Mouse (Mus musculus): ENCODE data around the gene Limch1. TPM values are rescaled to one million over a fixed set of nuclear protein-coding genes. Genes with fewer than 3 reads are reported as not detected.

The Limch1 gene
- polyA plus RNA-seq, 1 experiment from 2014 or later = 22.2 TPM

DNA sequence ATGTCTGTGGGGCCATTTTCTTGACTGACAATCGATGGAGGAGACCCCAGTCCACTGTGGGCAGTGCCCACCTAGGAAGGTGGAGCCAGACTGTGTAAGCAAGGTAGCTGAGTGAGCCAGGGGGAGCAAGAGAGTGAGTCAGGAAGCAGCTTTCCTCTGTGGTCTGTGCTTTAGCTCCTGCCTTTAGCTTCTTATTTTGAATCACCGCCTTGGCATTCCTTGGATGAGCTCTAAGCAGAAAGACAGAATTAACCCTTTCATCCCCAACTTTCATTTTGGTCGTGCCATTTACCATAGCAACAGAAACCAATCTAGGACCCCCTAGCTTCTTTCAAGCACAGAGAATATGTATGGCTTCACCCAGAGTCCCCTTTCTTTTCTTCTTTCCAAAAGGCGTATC lies 27.7 kb upstream of the Limch1 start:
- Histone ChIP-seq H3K4me1 (ENCODE audit: control insufficient read depth, insufficient read depth, low read length) (peaks cover 7% of the 10 kb centered on the region), H3K4me2 (ENCODE audit: low read depth, low read length) (no peak overlapping the region), H3K27me3 (ENCODE audit: control insufficient read depth, insufficient read depth, low read length) (peaks cover 47% of the 10 kb centered on the region), H3K36me3 (ENCODE audit: control insufficient read depth, insufficient read depth) (no peaks in the 10 kb centered on the region), H3K4me3 (ENCODE audit: low read length) (no peak overlapping the region), H3K27ac (ENCODE audit: low read length) (no peak overlapping the region), H3K9ac (ENCODE audit: low read length) (no peak overlapping the region), H3K9me3 (replicated peaks; ENCODE audit: control insufficient read depth, low read length) (0 out of 2 replicates have a peak, but pooled peaks cover 4% of the 10 kb centered on the region)
- no peak for ATAC-seq (replicated peaks; ENCODE audit: extremely low read depth, insufficient read depth, low FRiP score)
- WGBS = 46% methylated on average over 4 of the region's 4 CpGs

DNA sequence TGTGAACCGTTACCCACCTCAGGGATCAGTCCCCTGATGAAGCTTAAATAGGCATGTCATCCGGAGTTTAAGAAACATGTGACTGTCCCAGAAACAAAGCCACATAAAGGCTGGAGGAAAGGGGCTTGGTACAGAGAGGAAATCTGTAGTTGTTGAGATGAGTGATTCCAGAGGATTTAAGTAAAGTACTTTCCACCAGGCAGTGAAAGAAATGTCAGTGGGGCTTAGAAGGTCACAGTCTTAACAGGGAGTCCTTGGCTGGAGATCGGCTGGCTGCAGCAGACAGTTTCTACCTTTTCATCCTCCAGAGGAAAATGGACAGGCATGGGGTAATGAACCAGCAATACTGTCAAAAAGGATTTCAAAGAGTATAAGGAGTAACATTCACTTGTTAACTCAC lies 27.2 kb upstream of the Limch1 start:
- ATAC-seq (replicated peaks; ENCODE audit: extremely low read depth, insufficient read depth, low FRiP score) = no peak
- Histone ChIP-seq H3K9ac (ENCODE audit: low read length) (no peak overlapping the region), H3K4me2 (ENCODE audit: low read depth, low read length) (no peak overlapping the region), H3K27me3 (ENCODE audit: control insufficient read depth, insufficient read depth, low read length) (peaks cover 45% of the 10 kb centered on the region), H3K9me3 (replicated peaks; ENCODE audit: control insufficient read depth, low read length) (0 out of 2 replicates have a peak, but pooled peaks cover 4% of the 10 kb centered on the region), H3K36me3 (ENCODE audit: control insufficient read depth, insufficient read depth) (no peaks in the 10 kb centered on the region), H3K27ac (ENCODE audit: low read length) (no peak overlapping the region), H3K4me1 (ENCODE audit: control insufficient read depth, insufficient read depth, low read length) (peaks cover 7% of the 10 kb centered on the region), H3K4me3 (ENCODE audit: low read length) (no peak overlapping the region)
- 50% methylated on average over 3 of the region's 3 CpGs for WGBS

DNA sequence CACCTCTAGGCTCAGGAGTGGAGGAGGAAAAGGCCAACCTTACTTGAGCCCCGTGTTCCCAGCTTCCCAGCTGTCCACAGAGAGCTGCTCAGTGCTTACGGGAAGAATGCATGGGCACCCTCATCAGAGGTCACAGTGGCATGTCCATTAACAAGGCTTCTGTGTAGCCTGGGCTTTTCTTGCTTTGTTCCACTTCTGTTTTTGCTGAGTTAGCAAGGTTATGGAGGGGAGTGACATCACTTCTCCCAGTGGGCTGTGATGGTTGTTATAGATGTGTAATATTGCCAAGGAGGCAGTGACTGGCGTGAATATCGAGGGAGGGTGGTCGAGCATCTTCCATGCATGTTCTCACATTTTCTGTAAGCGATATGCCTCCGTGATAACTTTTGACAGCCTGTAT lies 26.7 kb upstream of the Limch1 start:
- Histone ChIP-seq H3K27ac (ENCODE audit: low read length) (no peak overlapping the region), H3K4me3 (ENCODE audit: low read length) (no peak overlapping the region), H3K4me1 (ENCODE audit: control insufficient read depth, insufficient read depth, low read length) (peaks cover 7% of the 10 kb centered on the region), H3K27me3 (ENCODE audit: control insufficient read depth, insufficient read depth, low read length) (peaks cover 44% of the 10 kb centered on the region), H3K4me2 (ENCODE audit: low read depth, low read length) (no peak overlapping the region), H3K9ac (ENCODE audit: low read length) (no peak overlapping the region), H3K36me3 (ENCODE audit: control insufficient read depth, insufficient read depth) (no peaks in the 10 kb centered on the region), H3K9me3 (replicated peaks; ENCODE audit: control insufficient read depth, low read length) (0 out of 2 replicates have a peak, but pooled peaks cover 4% of the 10 kb centered on the region)
- WGBS = 77% methylated on average over 7 of the region's 7 CpGs
- ATAC-seq (replicated peaks; ENCODE audit: extremely low read depth, insufficient read depth, low FRiP score) = no peak

DNA sequence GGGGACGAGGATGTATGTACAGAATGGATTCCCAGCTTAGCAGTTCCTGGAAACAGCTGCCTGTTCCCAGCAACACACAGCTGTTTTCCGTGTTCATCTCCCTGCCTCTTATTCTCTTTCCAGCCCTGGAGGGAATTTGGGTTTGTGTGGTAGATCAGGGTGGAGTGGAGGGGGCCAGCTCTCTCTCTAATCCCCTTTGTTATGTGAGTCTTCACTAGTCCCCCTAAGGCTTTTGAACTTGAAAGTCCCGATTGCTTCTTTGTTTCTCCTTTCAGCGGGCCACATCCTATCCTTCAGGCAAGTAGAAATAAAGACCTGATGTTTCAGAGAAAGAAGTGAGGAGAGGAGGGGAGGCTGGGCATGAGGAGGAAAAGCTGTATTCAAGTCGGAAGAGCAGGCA lies 24.7 kb upstream of the Limch1 start:
- Histone ChIP-seq H3K9me3 (replicated peaks; ENCODE audit: control insufficient read depth, low read length) (0 out of 2 replicates have a peak, but pooled peaks cover 4% of the 10 kb centered on the region), H3K9ac (ENCODE audit: low read length) (no peak overlapping the region), H3K27ac (ENCODE audit: low read length) (no peak overlapping the region), H3K27me3 (ENCODE audit: control insufficient read depth, insufficient read depth, low read length) (peaks cover 49% of the 10 kb centered on the region), H3K36me3 (ENCODE audit: control insufficient read depth, insufficient read depth) (no peaks in the 10 kb centered on the region), H3K4me3 (ENCODE audit: low read length) (no peak overlapping the region), H3K4me2 (ENCODE audit: low read depth, low read length) (no peak overlapping the region), H3K4me1 (ENCODE audit: control insufficient read depth, insufficient read depth, low read length) (peaks cover 2% of the 10 kb centered on the region)
- WGBS = 48% methylated on average over 5 of the region's 5 CpGs
- no peak for ATAC-seq (replicated peaks; ENCODE audit: extremely low read depth, insufficient read depth, low FRiP score)

DNA sequence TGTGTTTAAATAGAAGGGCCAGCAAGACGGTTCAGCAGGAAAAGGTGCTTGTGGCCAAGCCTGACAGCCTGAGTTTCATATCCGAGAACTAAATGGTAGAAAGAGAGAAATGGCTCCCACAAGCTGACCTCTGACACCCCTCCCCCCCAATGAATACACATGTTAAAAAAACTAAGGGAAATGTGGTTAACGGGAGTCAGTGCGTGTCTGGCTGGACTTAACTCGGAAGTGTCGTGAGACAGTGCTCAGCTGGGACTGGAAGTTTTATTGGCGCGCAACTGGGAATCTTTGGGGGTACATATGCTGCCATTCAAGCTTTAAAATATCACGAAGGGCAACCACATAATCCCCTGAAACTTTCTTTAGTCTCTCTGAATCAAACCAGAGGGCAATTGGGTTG lies 23.0 kb upstream of the Limch1 start:
- ATAC-seq (replicated peaks; ENCODE audit: extremely low read depth, insufficient read depth, low FRiP score) = no peak
- peak overlapping the region; percentile 64 for H3K27ac ChIP-seq (ENCODE audit: low read length)
- no peak overlapping the region for H3K9ac ChIP-seq (ENCODE audit: low read length)
- H3K4me1 ChIP-seq (ENCODE audit: control insufficient read depth, insufficient read depth, low read length) = no peaks in the 10 kb centered on the region; the same call in 1 of the 2 replicates
- H3K4me3 ChIP-seq (ENCODE audit: low read length) = no peak overlapping the region
- H3K27me3 ChIP-seq (ENCODE audit: control insufficient read depth, insufficient read depth, low read length) = peaks cover 47% of the 10 kb centered on the region
- no peaks in the 10 kb centered on the region for H3K9me3 ChIP-seq (replicated peaks; ENCODE audit: control insufficient read depth, low read length)
- 65% methylated on average over 9 of the region's 9 CpGs for WGBS
- no peaks in the 10 kb centered on the region for H3K36me3 ChIP-seq (ENCODE audit: control insufficient read depth, insufficient read depth)
- no peak overlapping the region for H3K4me2 ChIP-seq (ENCODE audit: low read depth, low read length)

DNA sequence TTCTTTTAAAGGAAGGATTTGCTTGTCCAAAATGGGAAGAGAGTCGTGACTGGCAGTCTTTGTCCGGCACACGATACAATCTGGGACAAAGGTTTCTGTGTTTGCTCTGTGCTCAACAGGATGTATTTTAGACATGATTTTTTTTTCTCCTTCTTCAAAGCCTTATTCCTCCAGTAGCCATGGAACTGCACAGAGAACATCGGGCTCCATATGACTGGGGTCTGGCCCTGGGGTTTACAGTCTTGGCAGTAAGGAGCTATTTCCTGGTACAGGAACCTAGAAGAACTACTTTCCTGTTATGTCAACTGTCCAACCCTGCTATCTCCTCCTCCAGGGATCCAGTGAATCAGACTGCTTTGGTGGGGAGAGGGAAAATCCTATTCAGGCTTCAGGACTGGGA lies 22.6 kb upstream of the Limch1 start:
- no peaks in the 10 kb centered on the region; the same call in 1 of the 2 replicates for H3K4me1 ChIP-seq (ENCODE audit: control insufficient read depth, insufficient read depth, low read length)
- H3K27me3 ChIP-seq (ENCODE audit: control insufficient read depth, insufficient read depth, low read length) = peaks cover 43% of the 10 kb centered on the region
- no peak overlapping the region for H3K9ac ChIP-seq (ENCODE audit: low read length)
- H3K36me3 ChIP-seq (ENCODE audit: control insufficient read depth, insufficient read depth) = no peaks in the 10 kb centered on the region
- no peak overlapping the region for H3K4me3 ChIP-seq (ENCODE audit: low read length)
- H3K4me2 ChIP-seq (ENCODE audit: low read depth, low read length) = no peak overlapping the region
- peak; percentile 49 for ATAC-seq (replicated peaks; ENCODE audit: extremely low read depth, insufficient read depth, low FRiP score)
- 43% methylated on average over 4 of the region's 4 CpGs for WGBS
- H3K27ac ChIP-seq (ENCODE audit: low read length) = peak overlapping the region; percentile 64
- no peaks in the 10 kb centered on the region for H3K9me3 ChIP-seq (replicated peaks; ENCODE audit: control insufficient read depth, low read length)

DNA sequence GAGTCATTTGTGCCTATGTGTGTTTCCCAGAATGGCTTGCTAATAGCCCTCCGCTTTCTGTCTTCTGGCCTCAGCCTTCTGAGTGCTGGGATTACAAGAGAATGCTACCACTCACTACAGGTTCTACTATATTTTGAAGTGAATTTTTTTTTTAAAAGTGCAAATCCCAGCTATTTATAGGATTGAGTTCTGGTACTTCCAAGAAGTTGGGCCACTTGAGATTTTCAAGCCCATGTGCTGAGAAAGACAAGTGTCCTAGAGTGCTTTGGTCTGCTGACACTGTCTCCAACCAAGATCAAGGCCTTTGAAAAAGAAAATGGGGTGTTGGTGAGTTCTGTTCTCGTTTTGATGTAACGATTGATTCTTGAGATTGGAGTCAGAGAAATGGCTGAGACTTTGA lies 22.0 kb upstream of the Limch1 start:
- no peaks in the 10 kb centered on the region for H3K9me3 ChIP-seq (replicated peaks; ENCODE audit: control insufficient read depth, low read length)
- peaks cover 43% of the 10 kb centered on the region for H3K27me3 ChIP-seq (ENCODE audit: control insufficient read depth, insufficient read depth, low read length)
- WGBS = 62% methylated on average over 3 of the region's 3 CpGs
- ATAC-seq (replicated peaks; ENCODE audit: extremely low read depth, insufficient read depth, low FRiP score) = no peak
- H3K27ac ChIP-seq (ENCODE audit: low read length) = peak overlapping the region; percentile 64
- no peaks in the 10 kb centered on the region; the same call in 1 of the 2 replicates for H3K4me1 ChIP-seq (ENCODE audit: control insufficient read depth, insufficient read depth, low read length)
- H3K9ac ChIP-seq (ENCODE audit: low read length) = no peak overlapping the region
- no peaks in the 10 kb centered on the region for H3K36me3 ChIP-seq (ENCODE audit: control insufficient read depth, insufficient read depth)
- H3K4me3 ChIP-seq (ENCODE audit: low read length) = no peak overlapping the region
- no peak overlapping the region for H3K4me2 ChIP-seq (ENCODE audit: low read depth, low read length)

DNA sequence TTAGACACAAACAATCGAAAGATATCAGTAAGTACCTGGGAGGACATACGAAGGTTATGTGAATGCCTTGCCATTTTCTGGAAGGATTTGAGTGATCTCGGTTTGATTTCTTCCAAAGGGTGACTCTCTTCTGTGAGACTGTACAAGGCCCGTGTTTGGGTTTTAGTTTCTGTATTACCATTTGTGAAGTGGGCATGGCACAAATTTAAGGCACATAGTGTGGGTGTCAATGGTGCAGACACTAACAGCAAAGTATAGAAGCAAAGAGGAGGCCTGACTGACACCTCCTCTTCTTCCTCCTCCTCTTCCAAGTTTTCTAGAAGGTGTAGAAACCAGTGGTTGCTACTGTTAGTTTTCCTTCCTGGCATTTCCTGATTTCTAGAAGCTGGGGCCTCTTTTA lies 16.3 kb upstream of the Limch1 start:
- no peak overlapping the region for H3K4me2 ChIP-seq (ENCODE audit: low read depth, low read length)
- ATAC-seq (replicated peaks; ENCODE audit: extremely low read depth, insufficient read depth, low FRiP score) = no peak
- no peaks in the 10 kb centered on the region for H3K9me3 ChIP-seq (replicated peaks; ENCODE audit: control insufficient read depth, low read length)
- H3K9ac ChIP-seq (ENCODE audit: low read length) = no peak overlapping the region
- peaks cover 27% of the 10 kb centered on the region for H3K27me3 ChIP-seq (ENCODE audit: control insufficient read depth, insufficient read depth, low read length)
- no peaks in the 10 kb centered on the region for H3K36me3 ChIP-seq (ENCODE audit: control insufficient read depth, insufficient read depth)
- H3K4me3 ChIP-seq (ENCODE audit: low read length) = no peak overlapping the region
- no peak overlapping the region for H3K27ac ChIP-seq (ENCODE audit: low read length)
- 89% methylated on average over 4 of the region's 4 CpGs for WGBS
- no peaks in the 10 kb centered on the region for H3K4me1 ChIP-seq (ENCODE audit: control insufficient read depth, insufficient read depth, low read length)

DNA sequence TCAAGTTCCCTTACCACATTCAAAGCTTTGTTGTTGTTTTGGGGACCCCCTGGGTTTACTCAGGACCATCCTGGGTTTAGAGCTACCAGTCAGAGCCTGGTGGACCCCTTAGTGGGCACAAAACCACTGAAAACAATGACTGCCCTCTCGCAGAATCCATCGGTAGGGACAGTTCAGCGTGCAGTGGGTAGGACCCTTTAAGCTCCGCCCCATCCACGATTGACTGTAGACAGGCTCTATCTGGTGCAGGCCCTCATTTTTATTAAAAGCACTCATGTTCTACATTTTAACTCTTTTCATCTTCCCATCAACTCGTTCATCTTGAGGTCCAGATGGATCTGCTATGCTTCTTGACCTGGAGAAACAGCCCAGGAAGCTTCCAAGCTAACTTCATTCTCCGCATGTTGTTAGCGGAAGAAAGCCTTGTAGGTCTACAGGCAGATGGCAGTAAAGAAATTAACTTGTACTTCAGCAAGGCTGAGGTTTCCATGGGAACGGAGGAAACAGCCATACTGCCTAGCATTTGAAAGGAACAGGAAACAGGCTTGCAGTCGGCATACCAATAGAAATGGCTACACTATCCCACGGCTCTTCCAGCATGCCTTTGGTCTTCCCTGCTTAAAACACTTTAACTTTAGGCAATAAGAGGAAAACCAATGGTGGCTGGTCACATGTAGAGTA lies 14.9 kb upstream of the Limch1 start:
- H3K27me3 ChIP-seq (ENCODE audit: control insufficient read depth, insufficient read depth, low read length) = peaks cover 18% of the 10 kb centered on the region
- peak; percentile 58 for ATAC-seq (replicated peaks; ENCODE audit: extremely low read depth, insufficient read depth, low FRiP score)

More for the DNA sequence above, 14.9 kb upstream of the Limch1 start:
- no peaks in the 10 kb centered on the region for H3K9me3 ChIP-seq (replicated peaks; ENCODE audit: control insufficient read depth, low read length)
- H3K4me3 ChIP-seq (ENCODE audit: low read length) = no peak overlapping the region
- no peaks in the 10 kb centered on the region for H3K36me3 ChIP-seq (ENCODE audit: control insufficient read depth, insufficient read depth)
- no peak overlapping the region for H3K4me2 ChIP-seq (ENCODE audit: low read depth, low read length)
- WGBS = 45% methylated on average over 11 of the region's 11 CpGs
- no peak overlapping the region for H3K27ac ChIP-seq (ENCODE audit: low read length)
- no peak overlapping the region for H3K9ac ChIP-seq (ENCODE audit: low read length)
- H3K4me1 ChIP-seq (ENCODE audit: control insufficient read depth, insufficient read depth, low read length) = no peaks in the 10 kb centered on the region

All from heart, embryonic 16.5 days (tissue).